Mouse (Mus musculus) small intestine, adult 10 weeks (tissue): Measurements from ENCODE around the gene Dcun1d4. TPM values are rescaled to one million over a fixed set of nuclear protein-coding genes. Genes with fewer than 3 reads are reported as not detected.

ENCODE experiments used
- polyA plus RNA-seq: library from polyadenylated mRNA; stranded (reverse); fragments of 350-450 nt; fragmentation: Illumina TruSeq; extraction: RNeasy Lipid Tissue Mini Kit (QIAGEN cat#74804); gene quantifications from one replicate; pipeline ENCODE4 v1.2.3, GENCODE M21; 2014; ENCODE audit warnings: low replicate concordance

Dcun1d4 gene
- polyA plus RNA-seq: 79.7 TPM

DNA sequence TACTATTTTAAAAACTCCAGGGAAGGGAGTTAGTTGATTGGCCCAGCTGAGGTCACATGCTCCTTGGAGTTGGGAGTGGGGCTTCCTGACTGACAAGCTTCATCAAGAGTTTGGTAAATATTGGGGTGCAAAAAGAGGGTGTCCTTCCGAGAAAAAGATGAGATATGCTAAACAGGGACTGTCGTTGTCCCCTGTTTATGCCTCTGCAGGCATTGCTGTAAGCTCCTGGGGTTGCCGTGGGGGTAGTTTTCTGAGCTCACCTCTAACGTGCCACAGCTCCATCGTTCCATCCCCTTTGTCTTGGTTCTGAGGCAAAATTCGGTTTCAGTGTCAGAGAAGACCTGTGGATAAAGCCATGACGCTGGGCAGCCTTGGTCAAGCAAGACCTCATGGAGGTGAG is at the start of gene Dcun1d4:
Gene Dcun1d4, plus strand, starts transcription at position 301 of the 400 bp plus-strand sequence.

Other genes with a start within 250 kb of the Dcun1d4 start
- gene Fryl, start 224.4 kb upstream of the Dcun1d4 start, polyA plus RNA-seq: 119 TPM
- gene Ociad1, start 188.2 kb upstream of the Dcun1d4 start, polyA plus RNA-seq: 402 TPM
- 172 TPM for gene Ociad2, start 140.0 kb upstream of the Dcun1d4 start, polyA plus RNA-seq
- 1.2 TPM for gene Cwh43, start 74.9 kb upstream of the Dcun1d4 start, polyA plus RNA-seq
- gene Lrrc66, start 151.5 kb downstream of the Dcun1d4 start, polyA plus RNA-seq: 50.8 TPM
- gene Sgcb, start 166.8 kb downstream of the Dcun1d4 start, polyA plus RNA-seq: 9.2 TPM
- not detected for gene Spata18, start 170.4 kb downstream of the Dcun1d4 start, polyA plus RNA-seq